Mouse (Mus musculus): ENCODE measurements at regions not wholly inside any gene's neighbourhood (a gene's known extent, or its start where the extent isn't known, plus 50 kb on each side); places are given as distances from the start of the nearest gene placed in this dataset.

DNA sequence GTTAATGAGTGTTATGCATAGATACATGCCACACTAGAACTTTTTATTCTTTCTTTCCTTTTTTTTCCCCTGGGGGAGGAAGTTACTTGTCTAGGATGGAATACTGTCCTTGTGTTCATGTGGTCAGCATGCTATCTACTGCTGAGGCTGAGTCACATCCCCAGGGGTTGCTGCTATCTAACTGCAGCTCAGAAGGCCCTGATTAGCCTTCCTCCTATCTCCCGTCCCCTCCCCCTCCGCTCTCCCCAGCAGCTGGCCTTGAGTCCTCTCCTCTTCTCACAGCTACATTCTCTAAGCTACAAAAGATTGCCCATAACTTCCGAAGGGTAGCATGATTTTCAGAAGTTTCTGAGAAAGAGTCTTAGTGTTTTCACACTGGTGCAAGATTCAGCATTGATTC, 168.5 kb downstream of the Fam198b start:
- 20% methylated on average over 3 of the region's 3 CpGs for WGBS
- Histone ChIP-seq H3K4me1 (ENCODE audit: control insufficient read depth, insufficient read depth) (peaks cover 27% of the 10 kb centered on the region), H3K27me3 (ENCODE audit: control insufficient read depth, insufficient read depth, low read length) (no peaks in the 10 kb centered on the region), H3K4me3 (ENCODE audit: low read depth, low read length) (no peak overlapping the region), H3K9ac (replicated peaks; ENCODE audit: low read depth, low read length) (no peak overlapping the region), H3K27ac (ENCODE audit: low read depth) (peak overlapping the region; percentile 78), H3K36me3 (replicated peaks; ENCODE audit: control insufficient read depth, insufficient read depth, low read length) (no peaks in the 10 kb centered on the region), H3K4me2 (ENCODE audit: low read depth, low read length) (no peak overlapping the region), H3K9me3 (replicated peaks; ENCODE audit: control insufficient read depth, low read length) (no peaks in the 10 kb centered on the region)
- DNase-seq (ENCODE audit: low spot score) (peak; percentile 40), ATAC-seq (ENCODE audit: insufficient read depth, low read depth) (peak; percentile 36; the same call in 1 of the 2 replicates)
- TF ChIP-seq EP300 (IDR thresholded peaks at IDR 0.05; ENCODE audit: low read depth), result peak; percentile 61; the same call in 1 of the 2 replicates
- no peak for TF ChIP-seq CTCF (IDR thresholded peaks at IDR 0.05; ENCODE audit: low read depth)

DNA sequence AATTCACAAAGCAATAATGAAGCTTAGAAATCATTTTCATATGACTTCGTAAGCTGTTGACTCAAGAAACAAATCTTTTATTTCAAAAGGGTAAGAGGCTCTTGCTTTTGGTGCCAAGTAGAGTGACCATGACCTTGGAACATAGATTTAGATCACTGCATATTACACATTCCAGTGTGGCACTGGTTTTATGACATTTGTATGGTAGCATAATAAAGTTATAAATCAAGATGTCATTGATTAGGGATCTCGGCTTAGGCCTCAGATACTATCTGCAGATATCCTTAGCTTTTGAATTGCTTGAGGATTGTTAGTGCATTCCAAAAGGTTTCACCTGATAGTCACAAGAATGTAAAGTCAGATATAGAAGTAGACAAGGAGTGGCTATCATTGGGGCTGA, 169.1 kb downstream of the Fam198b start:
- TF ChIP-seq EP300 (IDR thresholded peaks at IDR 0.05; ENCODE audit: low read depth) (no peak), CTCF (IDR thresholded peaks at IDR 0.05; ENCODE audit: low read depth) (no peak)
- Histone ChIP-seq H3K4me1 (ENCODE audit: control insufficient read depth, insufficient read depth) (peaks cover 27% of the 10 kb centered on the region), H3K9ac (replicated peaks; ENCODE audit: low read depth, low read length) (no peak overlapping the region), H3K36me3 (replicated peaks; ENCODE audit: control insufficient read depth, insufficient read depth, low read length) (no peaks in the 10 kb centered on the region), H3K27me3 (ENCODE audit: control insufficient read depth, insufficient read depth, low read length) (no peaks in the 10 kb centered on the region), H3K4me2 (ENCODE audit: low read depth, low read length) (no peak overlapping the region), H3K4me3 (ENCODE audit: low read depth, low read length) (no peak overlapping the region), H3K9me3 (replicated peaks; ENCODE audit: control insufficient read depth, low read length) (no peaks in the 10 kb centered on the region), H3K27ac (ENCODE audit: low read depth) (peak overlapping the region; percentile 78)
- 75% methylated on average over 2 of the region's 2 CpGs for WGBS
- no peak for ATAC-seq (ENCODE audit: insufficient read depth, low read depth)
- DNase-seq (ENCODE audit: low spot score), result no peak

DNA sequence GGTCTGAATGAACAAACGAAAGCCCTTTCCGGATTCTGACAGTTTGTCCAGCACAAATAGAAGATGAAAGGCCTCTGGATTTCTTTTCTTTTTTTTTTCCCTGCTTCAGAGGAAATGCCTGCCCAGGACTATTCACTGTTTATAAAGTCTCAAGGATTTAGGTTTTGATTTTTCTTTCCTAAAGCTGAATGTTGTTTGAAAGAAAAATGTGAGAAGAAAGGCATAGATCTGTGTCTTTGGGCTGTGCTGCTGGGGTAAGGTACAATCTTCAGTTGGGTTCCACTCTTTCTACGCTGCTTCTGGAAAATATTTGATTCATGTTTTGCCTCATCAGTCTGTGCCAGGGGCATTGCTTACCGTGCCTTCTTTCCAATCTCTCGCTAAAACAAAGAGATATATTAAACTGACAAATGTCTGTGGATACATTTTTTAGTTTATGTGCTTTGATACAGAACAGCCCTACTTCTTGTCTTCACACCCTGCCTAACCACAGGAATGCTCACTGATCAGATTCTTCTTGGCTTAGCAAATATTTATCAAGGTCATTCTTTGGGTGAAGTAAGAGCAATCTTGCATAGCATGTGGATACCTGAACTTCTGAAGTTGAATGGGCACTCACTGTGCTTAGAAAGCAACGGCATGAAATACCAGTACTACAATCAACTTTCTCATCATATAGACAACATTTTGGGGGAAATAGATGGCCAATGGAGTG, 172.5 kb downstream of the Fam198b start:
- Histone ChIP-seq H3K9ac (replicated peaks; ENCODE audit: low read depth, low read length) (no peak overlapping the region), H3K36me3 (replicated peaks; ENCODE audit: control insufficient read depth, insufficient read depth, low read length) (no peaks in the 10 kb centered on the region), H3K9me3 (replicated peaks; ENCODE audit: control insufficient read depth, low read length) (no peaks in the 10 kb centered on the region), H3K27ac (ENCODE audit: low read depth) (peak overlapping the region; percentile 20), H3K4me1 (ENCODE audit: control insufficient read depth, insufficient read depth) (peaks cover 19% of the 10 kb centered on the region), H3K4me2 (ENCODE audit: low read depth, low read length) (no peak overlapping the region), H3K4me3 (ENCODE audit: low read depth, low read length) (no peak overlapping the region), H3K27me3 (ENCODE audit: control insufficient read depth, insufficient read depth, low read length) (no peaks in the 10 kb centered on the region)
- ATAC-seq (ENCODE audit: insufficient read depth, low read depth), result no peak
- DNase-seq (ENCODE audit: low spot score), result no peak
- no peak for TF ChIP-seq CTCF (IDR thresholded peaks at IDR 0.05; ENCODE audit: low read depth)
- TF ChIP-seq EP300 (IDR thresholded peaks at IDR 0.05; ENCODE audit: low read depth), result no peak
- WGBS, result 67% methylated on average over 6 of the region's 6 CpGs

DNA sequence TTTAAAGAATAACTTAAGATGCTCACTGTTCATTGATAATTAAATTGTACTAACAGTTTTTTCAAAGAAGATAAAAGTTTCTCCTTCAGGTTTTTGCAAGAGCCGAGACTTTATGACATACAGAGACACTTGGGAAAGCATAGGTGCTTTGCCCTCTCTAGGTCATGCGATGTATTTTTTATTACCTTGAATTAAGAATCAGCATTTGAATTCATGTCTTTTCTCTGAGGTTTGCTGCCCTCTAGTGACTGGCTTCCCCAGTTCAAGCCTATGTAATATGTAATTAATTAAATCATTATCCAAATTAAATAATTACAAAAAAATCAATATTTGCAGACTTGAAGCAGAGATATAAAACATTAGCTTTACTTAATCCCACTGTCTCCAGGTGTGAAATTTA, 174.4 kb downstream of the Fam198b start:
- Histone ChIP-seq H3K9ac (replicated peaks; ENCODE audit: low read depth, low read length) (no peak overlapping the region), H3K9me3 (replicated peaks; ENCODE audit: control insufficient read depth, low read length) (no peaks in the 10 kb centered on the region), H3K27me3 (ENCODE audit: control insufficient read depth, insufficient read depth, low read length) (no peaks in the 10 kb centered on the region), H3K4me1 (ENCODE audit: control insufficient read depth, insufficient read depth) (peaks cover 5% of the 10 kb centered on the region; the same call in 1 of the 2 replicates), H3K27ac (ENCODE audit: low read depth) (no peak overlapping the region), H3K4me3 (ENCODE audit: low read depth, low read length) (no peak overlapping the region), H3K36me3 (replicated peaks; ENCODE audit: control insufficient read depth, insufficient read depth, low read length) (no peaks in the 10 kb centered on the region), H3K4me2 (ENCODE audit: low read depth, low read length) (no peak overlapping the region)
- no peak for ATAC-seq (ENCODE audit: insufficient read depth, low read depth)
- WGBS, result 6% methylated on average over 2 of the region's 2 CpGs
- TF ChIP-seq CTCF (IDR thresholded peaks at IDR 0.05; ENCODE audit: low read depth) (peak; percentile 78), EP300 (IDR thresholded peaks at IDR 0.05; ENCODE audit: low read depth) (no peak)
- peak; percentile 73 for DNase-seq (ENCODE audit: low spot score)

DNA sequence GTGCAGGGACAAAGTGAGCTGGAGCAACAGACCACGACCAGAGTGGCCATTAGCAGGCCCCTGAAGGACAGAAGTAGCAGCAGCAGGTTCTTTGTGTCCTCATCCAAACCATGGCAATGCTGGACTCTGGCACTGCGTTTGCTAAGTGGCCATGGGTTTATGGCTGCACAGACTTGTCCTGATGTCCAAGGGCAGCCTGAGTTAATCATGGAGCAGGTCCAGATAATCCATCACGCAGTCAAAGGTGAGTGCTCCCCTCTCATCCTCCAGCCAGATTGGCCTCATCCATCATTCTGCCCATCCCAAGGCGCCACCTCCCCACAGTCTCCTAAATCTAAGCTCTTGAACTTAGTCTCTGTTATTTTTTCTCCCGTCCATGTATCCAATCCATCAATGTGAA, 186.4 kb downstream of the Fam198b start:
- no peak overlapping the region for H3K4me3 ChIP-seq (ENCODE audit: low read depth, low read length)
- WGBS, result 84% methylated on average over 5 of the region's 5 CpGs
- H3K4me1 ChIP-seq (ENCODE audit: control insufficient read depth, insufficient read depth), result no peaks in the 10 kb centered on the region
- ATAC-seq (ENCODE audit: insufficient read depth, low read depth), result no peak
- H3K9ac ChIP-seq (replicated peaks; ENCODE audit: low read depth, low read length), result no peak overlapping the region
- no peak overlapping the region for H3K27ac ChIP-seq (ENCODE audit: low read depth)
- H3K4me2 ChIP-seq (ENCODE audit: low read depth, low read length), result no peak overlapping the region
- H3K36me3 ChIP-seq (replicated peaks; ENCODE audit: control insufficient read depth, insufficient read depth, low read length), result no peaks in the 10 kb centered on the region
- H3K9me3 ChIP-seq (replicated peaks; ENCODE audit: control insufficient read depth, low read length), result no peaks in the 10 kb centered on the region
- TF ChIP-seq EP300 (IDR thresholded peaks at IDR 0.05; ENCODE audit: low read depth) (no peak), CTCF (IDR thresholded peaks at IDR 0.05; ENCODE audit: low read depth) (no peak)
- DNase-seq (ENCODE audit: low spot score), result no peak
- no peaks in the 10 kb centered on the region for H3K27me3 ChIP-seq (ENCODE audit: control insufficient read depth, insufficient read depth, low read length)

Data from heart, postnatal 0 days (tissue).